Mouse (Mus musculus): Measurements from ENCODE around the gene Mpv17l. TPM values are rescaled to one million over a fixed set of nuclear protein-coding genes. Genes with fewer than 3 reads are reported as not detected.

Gene Mpv17l
- polyA plus RNA-seq, 1 experiment from 2014 or later: 9.2 TPM

DNA sequence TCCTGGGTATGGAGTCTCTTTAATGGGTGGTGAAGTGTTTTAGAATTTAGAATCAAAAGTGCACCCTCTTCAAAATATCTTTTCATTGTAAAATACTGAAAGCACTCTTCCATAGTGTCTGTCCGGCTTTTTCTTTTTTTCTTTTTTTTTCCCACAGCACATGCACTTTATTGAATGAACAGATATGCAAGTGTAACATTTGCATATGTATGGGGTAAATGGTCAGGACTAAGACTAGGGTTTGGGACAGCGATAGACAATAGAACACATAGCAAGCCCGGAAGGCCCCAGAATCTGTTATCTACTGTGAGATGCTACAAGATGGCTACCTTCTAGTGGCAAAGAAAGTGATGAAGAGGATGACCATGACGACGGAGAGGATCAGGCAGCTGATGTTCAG lies 80.2 kb downstream of the Mpv17l start:
- Histone ChIP-seq H3K4me2 (no peak overlapping the region), H3K4me3 (no peak overlapping the region), H3K4me1 (peaks cover 8% of the 10 kb centered on the region; the same call in 1 of the 2 replicates), H3K9me3 (no peaks in the 10 kb centered on the region), H3K36me3 (no peaks in the 10 kb centered on the region), H3K27ac (no peak overlapping the region), H3K27me3 (peaks cover 6% of the 10 kb centered on the region; the same call in 1 of the 2 replicates), H3K9ac (no peak overlapping the region)
- no peak for ATAC-seq (ENCODE audit: borderline replicate concordance, extremely low read depth, low FRiP score, low TSS enrichment)
- WGBS: 86% methylated on average over 5 of the region's 5 CpGs

DNA sequence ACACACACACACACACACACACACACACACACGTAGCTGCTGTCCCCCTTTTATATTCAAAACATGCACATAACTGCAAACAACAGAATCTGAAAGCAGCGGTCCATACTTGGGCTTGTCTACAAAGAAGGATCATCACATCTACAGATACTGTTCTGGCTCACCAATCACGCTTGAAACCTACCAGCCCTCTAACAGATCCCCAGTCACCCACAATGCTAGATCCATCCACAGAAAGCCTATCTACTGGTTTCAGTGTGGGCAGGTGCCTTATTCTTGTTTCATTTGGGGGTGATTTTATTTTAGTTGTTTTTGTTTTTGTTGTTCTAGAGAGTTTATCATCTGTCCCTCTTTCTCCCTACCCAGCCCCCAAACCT lies 83.2 kb downstream of the Mpv17l start:
- no peaks in the 10 kb centered on the region for H3K36me3 ChIP-seq
- no peak overlapping the region for H3K9ac ChIP-seq
- H3K4me3 ChIP-seq: no peak overlapping the region
- H3K4me2 ChIP-seq: peak overlapping the region; percentile 92; the same call in 1 of the 2 replicates
- H3K27ac ChIP-seq: no peak overlapping the region
- no peaks in the 10 kb centered on the region for H3K9me3 ChIP-seq
- ATAC-seq (ENCODE audit: borderline replicate concordance, extremely low read depth, low FRiP score, low TSS enrichment): no peak
- 75% methylated on average over 3 of the region's 3 CpGs for WGBS
- H3K4me1 ChIP-seq: peaks cover 8% of the 10 kb centered on the region; the same call in 1 of the 2 replicates
- H3K27me3 ChIP-seq: peaks cover 6% of the 10 kb centered on the region; the same call in 1 of the 2 replicates

DNA sequence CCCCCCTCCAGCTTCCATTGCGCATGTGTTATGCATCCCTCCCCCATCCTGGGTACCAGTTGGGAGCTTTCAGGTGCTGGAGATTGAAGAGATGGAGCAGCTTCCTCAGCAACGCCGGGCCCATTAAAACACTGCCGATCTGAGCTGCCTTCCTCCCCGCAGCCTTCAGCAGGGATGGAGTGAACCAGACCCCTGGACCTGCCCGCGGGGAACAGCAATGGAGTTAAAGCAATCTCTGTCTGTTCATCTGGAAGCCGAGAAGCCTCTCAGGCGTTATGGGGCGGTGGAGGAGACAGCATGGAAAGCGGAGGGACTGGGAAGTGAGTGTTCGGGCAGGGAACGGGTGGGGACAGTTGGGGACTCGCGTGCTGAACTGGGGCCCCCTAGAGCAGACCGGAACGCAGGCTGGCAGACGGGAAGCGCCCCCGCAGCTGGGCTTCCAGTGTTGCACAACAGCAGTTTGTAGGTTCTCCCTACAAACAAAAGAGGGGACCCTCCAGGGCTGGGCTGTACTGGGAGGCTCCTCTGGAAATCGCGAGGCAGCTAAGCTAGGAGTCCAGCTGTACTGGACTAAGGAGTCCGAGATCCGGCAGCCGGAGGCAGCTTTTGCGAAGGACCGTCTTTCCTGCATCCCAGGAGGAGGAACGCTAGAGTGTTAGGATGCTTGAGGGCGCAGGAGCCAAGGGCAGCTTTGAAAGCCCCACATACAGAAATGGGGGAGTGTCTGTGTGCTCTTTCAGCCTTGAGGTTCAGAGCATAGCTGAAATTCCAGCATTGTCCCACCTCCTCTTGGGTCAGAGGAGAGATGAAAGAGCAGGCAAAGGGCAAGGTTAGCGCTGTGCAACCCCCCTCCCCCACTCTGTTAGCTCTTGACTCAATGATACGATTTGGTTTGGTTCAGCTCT lies 83.9 kb downstream of the Mpv17l start, which contains the start of the genes 2900011O08Rik and Ifitm7:
Gene 2900011O08Rik (plus strand): TSS at position 31 of the 905 bp plus-strand sequence.
Gene Ifitm7 (minus strand): TSS at position 315 of the 905 bp plus-strand sequence.
- H3K4me2 ChIP-seq: peak within 1 kb of the TSS; percentile 92
- peak within 1 kb of the TSS; percentile 34 for H3K9ac ChIP-seq
- WGBS: under 1% methylated on average over 31 of the region's 31 CpGs
- H3K4me1 ChIP-seq: peaks cover 8% of the 10 kb centered on the region; the same call in 1 of the 2 replicates
- H3K27me3 ChIP-seq: peaks cover 6% of the 10 kb centered on the region; the same call in 1 of the 2 replicates
- H3K36me3 ChIP-seq: no peaks in the 10 kb centered on the region
- peak; percentile 65; the same call in 1 of the 2 replicates for ATAC-seq (ENCODE audit: borderline replicate concordance, extremely low read depth, low FRiP score, low TSS enrichment)
- H3K9me3 ChIP-seq: no peaks in the 10 kb centered on the region
- peak within 1 kb of the TSS; percentile 38 for H3K4me3 ChIP-seq
- H3K27ac ChIP-seq: no peak within 1 kb of the TSS

DNA sequence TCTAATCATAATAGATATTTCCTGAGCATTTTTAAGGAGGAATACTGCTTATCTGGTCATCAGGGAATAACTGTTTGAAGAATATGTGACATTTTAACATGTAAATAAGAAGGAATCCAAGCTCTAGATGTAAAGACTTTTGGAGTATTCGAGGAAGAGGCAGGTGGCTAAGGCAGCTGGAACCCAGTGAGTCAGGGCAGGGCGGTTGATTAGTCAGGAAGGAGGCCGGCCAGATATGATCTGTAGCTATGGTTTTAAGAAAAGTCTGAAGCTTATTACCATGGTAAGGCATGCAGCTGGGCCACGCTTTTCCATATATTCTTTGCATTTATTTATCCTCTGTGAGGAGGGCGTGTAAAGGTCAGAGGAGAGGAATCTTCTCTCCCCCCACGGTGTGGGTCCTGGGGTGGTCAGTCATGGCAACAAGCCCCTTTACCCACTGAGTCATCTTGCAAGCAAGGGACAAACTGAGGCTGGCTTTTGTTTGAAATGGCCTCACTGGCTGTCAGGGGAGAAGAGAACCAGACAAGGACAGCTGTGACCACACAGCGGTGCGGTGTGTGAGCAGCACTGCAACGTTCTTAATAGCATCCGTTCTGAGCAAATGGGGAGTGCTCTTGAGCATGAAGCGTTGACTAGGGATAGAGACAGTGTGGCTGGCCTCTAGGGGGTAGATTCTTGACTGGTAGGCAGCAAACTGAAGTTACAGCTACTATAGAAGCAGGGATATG lies 89.7 kb downstream of the Mpv17l start:
- Histone ChIP-seq H3K27ac (no peak overlapping the region), H3K4me3 (no peak overlapping the region), H3K9ac (no peak overlapping the region), H3K36me3 (no peaks in the 10 kb centered on the region), H3K4me1 (no peaks in the 10 kb centered on the region), H3K9me3 (no peaks in the 10 kb centered on the region), H3K27me3 (no peaks in the 10 kb centered on the region), H3K4me2 (no peak overlapping the region)
- WGBS: 71% methylated on average over 11 of the region's 11 CpGs
- ATAC-seq (ENCODE audit: borderline replicate concordance, extremely low read depth, low FRiP score, low TSS enrichment): no peak

DNA sequence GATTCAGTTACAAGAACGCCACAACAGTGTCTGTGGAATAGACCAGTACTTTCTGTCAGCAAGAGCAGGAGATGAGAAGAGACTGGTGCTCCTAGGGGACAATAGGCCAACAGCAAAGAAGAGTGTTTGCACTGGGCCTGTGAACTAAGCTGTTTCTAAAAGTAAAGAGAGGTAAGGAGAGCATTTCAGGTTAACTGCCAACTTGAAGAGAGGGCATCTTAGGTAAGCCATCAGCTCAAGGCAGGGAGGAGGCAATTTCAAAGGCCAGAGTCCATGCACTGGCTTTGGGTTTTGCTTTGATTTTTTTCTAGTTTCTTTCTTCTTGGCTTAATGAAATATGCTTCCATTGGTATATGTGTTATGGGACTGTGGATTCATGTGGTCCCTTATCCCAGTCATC lies 91.1 kb downstream of the Mpv17l start:
- no peaks in the 10 kb centered on the region for H3K4me1 ChIP-seq
- no peaks in the 10 kb centered on the region for H3K36me3 ChIP-seq
- no peak overlapping the region for H3K27ac ChIP-seq
- no peak overlapping the region for H3K4me3 ChIP-seq
- no peak overlapping the region for H3K4me2 ChIP-seq
- H3K27me3 ChIP-seq: no peaks in the 10 kb centered on the region
- no peak overlapping the region for H3K9ac ChIP-seq
- ATAC-seq (ENCODE audit: borderline replicate concordance, extremely low read depth, low FRiP score, low TSS enrichment): no peak
- 85% methylated on average over 1 of the region's 1 CpGs for WGBS
- H3K9me3 ChIP-seq: no peaks in the 10 kb centered on the region

- Histone ChIP-seq H3K36me3 (no peaks in the 10 kb centered on the region), H3K4me1 (no peaks in the 10 kb centered on the region), H3K4me2 (no peak overlapping the region), H3K9me3 (no peaks in the 10 kb centered on the region), H3K27me3 (no peaks in the 10 kb centered on the region), H3K9ac (no peak overlapping the region), H3K4me3 (no peak overlapping the region), H3K27ac (no peak overlapping the region)
- ATAC-seq (ENCODE audit: borderline replicate concordance, extremely low read depth, low FRiP score, low TSS enrichment): no peak
- 62% methylated on average over 1 of the region's 1 CpGs for WGBS
These were observed 91.5 kb downstream of the Mpv17l start for GRCm38 (mm10) chr16:13994502-13994901.

Other genes with a start within 250 kb of the Mpv17l start
- gene Parn, start 235.0 kb upstream of the Mpv17l start, polyA plus RNA-seq (2015; fragmentation: Nextera tagmentation; extraction: Ambion mirVana): 43.8 and 45.2 TPM in 2 replicates
- 42.1 and 47.9 TPM in 2 replicates for gene Bfar, start 231.3 kb upstream of the Mpv17l start, polyA plus RNA-seq (2015; fragmentation: Nextera tagmentation; extraction: Ambion mirVana)
- 5.6 and 6.7 TPM in 2 replicates for gene 3110001I22Rik, start 231.2 kb upstream of the Mpv17l start, polyA plus RNA-seq (2015; fragmentation: Nextera tagmentation; extraction: Ambion mirVana)
- gene Pla2g10, start 172.2 kb upstream of the Mpv17l start, polyA plus RNA-seq (2015; fragmentation: Nextera tagmentation; extraction: Ambion mirVana): 3.0 TPM in 2 replicates
- 59.2 and 60.1 TPM in 2 replicates for gene Rrn3, start 122.5 kb upstream of the Mpv17l start, polyA plus RNA-seq (2015; fragmentation: Nextera tagmentation; extraction: Ambion mirVana)
- 160 and 163 TPM in 2 replicates for gene Ntan1, start 84.3 kb upstream of the Mpv17l start, polyA plus RNA-seq (2015; fragmentation: Nextera tagmentation; extraction: Ambion mirVana)
- gene Pdxdc1, start within 50 bp of the Mpv17l start, polyA plus RNA-seq (2015; fragmentation: Nextera tagmentation; extraction: Ambion mirVana): 81.9 and 82.5 TPM in 2 replicates
- gene 2900011O08Rik, start 83.4 kb downstream of the Mpv17l start, polyA plus RNA-seq (2015; fragmentation: Nextera tagmentation; extraction: Ambion mirVana): 0.30 and 0.59 TPM in 2 replicates
- gene Ifitm7, start 83.7 kb downstream of the Mpv17l start, polyA plus RNA-seq (2015; fragmentation: Nextera tagmentation; extraction: Ambion mirVana): not detected in 2 replicates

All from lung, embryonic 15.5 days (tissue).